Mouse (Mus musculus): Measurements from ENCODE around the gene Kif26b.

The Kif26b gene

GRCm38 (mm10) chr1:178655525-178655924 is 126.6 kb downstream of the Kif26b start:
- in situ Hi-C loops (cut with MseI, MboI) = no loop called here

GRCm38 (mm10) chr1:178661035-178661434 is 132.1 kb downstream of the Kif26b start:
- in situ Hi-C loops (cut with MseI, MboI) = no loop called here

GRCm38 (mm10) chr1:178661556-178661955 is 132.6 kb downstream of the Kif26b start:
- in situ Hi-C loops (cut with MseI, MboI) = no loop called here

- in situ Hi-C loops (cut with MseI, MboI) = no loop called here
These were observed 134.6 kb downstream of the Kif26b start for GRCm38 (mm10) chr1:178663539-178663938.

- in situ Hi-C loops (cut with MseI, MboI) = no loop called here
These were observed 135.5 kb downstream of the Kif26b start for GRCm38 (mm10) chr1:178664271-178664969.

- in situ Hi-C loops (cut with MseI, MboI) = no loop called here
These were observed 137.6 kb downstream of the Kif26b start for GRCm38 (mm10) chr1:178666524-178666923.

GRCm38 (mm10) chr1:178667808-178668207 is 138.9 kb downstream of the Kif26b start:
- in situ Hi-C loops (cut with MseI, MboI) = no loop called here

GRCm38 (mm10) chr1:178668907-178669306 is 140.0 kb downstream of the Kif26b start:
- in situ Hi-C loops (cut with MseI, MboI) = no loop called here

GRCm38 (mm10) chr1:178673051-178673450 is 144.1 kb downstream of the Kif26b start:
- in situ Hi-C loops (cut with MseI, MboI) = no loop called here

GRCm38 (mm10) chr1:178673506-178673905 is 144.6 kb downstream of the Kif26b start:
- in situ Hi-C loops (cut with MseI, MboI) = no loop called here

GRCm38 (mm10) chr1:178675542-178676252 is 146.8 kb downstream of the Kif26b start:
- in situ Hi-C loops (cut with MseI, MboI) = no loop called here

- in situ Hi-C loops (cut with MseI, MboI) = no loop called here
These were observed 148.2 kb downstream of the Kif26b start for GRCm38 (mm10) chr1:178677160-178677559.

- in situ Hi-C loops (cut with MseI, MboI) = no loop called here
These were observed 148.8 kb downstream of the Kif26b start for GRCm38 (mm10) chr1:178677630-178678221.

GRCm38 (mm10) chr1:178683631-178684030 is 154.7 kb downstream of the Kif26b start:
- in situ Hi-C loops (cut with MseI, MboI) = loop anchor here in 1 of 2 experiments (10.0 kb wide), 1 partner anchor 149 kb away; no protein-coding TSS in a partner anchor

- in situ Hi-C loops (cut with MseI, MboI) = loop anchor here (5.0 to 10.0 kb wide), 2 partner anchors 150 to 158 kb away; partner anchors contain the start of gene Kif26b (in 1 of the 2)
These were observed 156.2 kb downstream of the Kif26b start for GRCm38 (mm10) chr1:178684991-178685680.

GRCm38 (mm10) chr1:178686881-178687280 is 158.0 kb downstream of the Kif26b start:
- in situ Hi-C loops (cut with MseI, MboI) = loop anchor here (5.0 to 10.0 kb wide), 2 partner anchors 152 to 160 kb away; partner anchors contain the start of gene Kif26b (in 1 of the 2)

- in situ Hi-C loops (cut with MseI, MboI) = loop anchor here (5.0 to 10.0 kb wide), 2 partner anchors 155 to 162 kb away; partner anchors contain the start of gene Kif26b (in 1 of the 2)
These were observed 160.6 kb downstream of the Kif26b start for GRCm38 (mm10) chr1:178689512-178689911.

- in situ Hi-C loops (cut with MseI, MboI) = no loop called here
These were observed 162.8 kb downstream of the Kif26b start for GRCm38 (mm10) chr1:178691679-178692078.

- in situ Hi-C loops (cut with MseI, MboI) = no loop called here
These were observed 171.2 kb downstream of the Kif26b start for GRCm38 (mm10) chr1:178700102-178700501.

GRCm38 (mm10) chr1:178703496-178703895 is 174.6 kb downstream of the Kif26b start:
- in situ Hi-C loops (cut with MseI, MboI) = no loop called here

- in situ Hi-C loops (cut with MseI, MboI) = no loop called here
These were observed 179.0 kb downstream of the Kif26b start for GRCm38 (mm10) chr1:178707925-178708351.

GRCm38 (mm10) chr1:178708356-178708755 is 179.4 kb downstream of the Kif26b start:
- in situ Hi-C loops (cut with MseI, MboI) = no loop called here

Data from mouse trophoblast stem cell (cell line).